Mouse (Mus musculus) thymus, adult 2 months (tissue): Measurements from ENCODE around the gene Cdip1. TPM values are rescaled to one million over a fixed set of nuclear protein-coding genes. Genes with fewer than 3 reads are reported as not detected.
A peak's percentile ranks its signal among the peaks of the same experiment; 100 is the strongest.

ENCODE experiments used
- DNase-seq: peaks from one replicate; pipeline ENCODE4 v3.0.0; 2021
- H3K27ac ChIP-seq: fragments of 200-500 bp; 2 replicates; pipeline ENCODE4 v1.5.1; 2012; ENCODE audit warnings: low read length, control low read depth; ENCODE audit not compliant: control insufficient read depth, insufficient read depth
- H3K27me3 ChIP-seq: fragments of 200-500 bp; 2 replicates; pipeline ENCODE4 v1.6.1; 2012; ENCODE audit warnings: mild to moderate bottlenecking, low read length, moderate library complexity, mixed read lengths; ENCODE audit not compliant: control insufficient read depth, insufficient read depth
- H3K36me3 ChIP-seq: fragments of 200-500 bp; 2 replicates; pipeline ENCODE4 v1.6.1; 2012; ENCODE audit warnings: mild to moderate bottlenecking, low read length, moderate library complexity; ENCODE audit not compliant: control insufficient read depth, insufficient read depth
- H3K4me1 ChIP-seq: fragments of 200-500 bp; replicated peaks from 2 replicates; pipeline ENCODE4 v1.6.1; 2012; ENCODE audit warnings: low read length; ENCODE audit not compliant: control insufficient read depth, insufficient read depth
- H3K4me3 ChIP-seq: fragments of 200-500 bp; 2 replicates; pipeline ENCODE4 v1.5.1; 2012; ENCODE audit warnings: mild to moderate bottlenecking, low read length, control low read depth, moderate library complexity; ENCODE audit not compliant: control insufficient read depth, insufficient read depth
- CTCF ChIP-seq: fragments of 200-500 bp; IDR thresholded peaks from 2 replicates; pipeline ENCODE4 v1.5.1; 2012; ENCODE audit warnings: mild to moderate bottlenecking, control low read depth, low read length, moderate library complexity, borderline replicate concordance; ENCODE audit not compliant: control insufficient read depth, poor library complexity, insufficient read depth; ENCODE audit errors: extremely low read depth
- POLR2A ChIP-seq: fragments of 200-500 bp; IDR thresholded peaks from 2 replicates; pipeline ENCODE4 v1.6.1; 2012; ENCODE audit warnings: mild to moderate bottlenecking, low read length, control low read depth, moderate library complexity; ENCODE audit not compliant: control insufficient read depth, poor library complexity, insufficient read depth; ENCODE audit errors: extremely low read depth
- WGBS: fragments of 180-500 bp; shearing (Covaris S2); methylation state at CpG from one replicate; pipeline ENCODE4 v1.1.7; 2018; 5-methylcytosine and 5-hydroxymethylcytosine counted together
- polyA plus RNA-seq: library from polyadenylated mRNA; depleted of rRNA; stranded (reverse); fragments of >200 nt; gene quantifications from 2 replicates; pipeline ENCODE4 v1.2.3, GENCODE M21; 2012

Cdip1 gene
- polyA plus RNA-seq, 1 experiment: 112 TPM

GRCm38 (mm10) chr16:4727526-4727925, 62.6 kb downstream of the Cdip1 start:
- Histone ChIP-seq H3K4me3 (no peak overlapping the region), H3K27ac (no peak overlapping the region), H3K4me1 (peaks cover 20% of the 10 kb centered on the region), H3K36me3 (no peaks in the 10 kb centered on the region), H3K27me3 (no peaks in the 10 kb centered on the region)
- 83% methylated on average over 1 of the region's 1 CpGs for WGBS
- DNase-seq: no peak
- no peak for TF ChIP-seq POLR2A
- no peak for TF ChIP-seq CTCF

DNA sequence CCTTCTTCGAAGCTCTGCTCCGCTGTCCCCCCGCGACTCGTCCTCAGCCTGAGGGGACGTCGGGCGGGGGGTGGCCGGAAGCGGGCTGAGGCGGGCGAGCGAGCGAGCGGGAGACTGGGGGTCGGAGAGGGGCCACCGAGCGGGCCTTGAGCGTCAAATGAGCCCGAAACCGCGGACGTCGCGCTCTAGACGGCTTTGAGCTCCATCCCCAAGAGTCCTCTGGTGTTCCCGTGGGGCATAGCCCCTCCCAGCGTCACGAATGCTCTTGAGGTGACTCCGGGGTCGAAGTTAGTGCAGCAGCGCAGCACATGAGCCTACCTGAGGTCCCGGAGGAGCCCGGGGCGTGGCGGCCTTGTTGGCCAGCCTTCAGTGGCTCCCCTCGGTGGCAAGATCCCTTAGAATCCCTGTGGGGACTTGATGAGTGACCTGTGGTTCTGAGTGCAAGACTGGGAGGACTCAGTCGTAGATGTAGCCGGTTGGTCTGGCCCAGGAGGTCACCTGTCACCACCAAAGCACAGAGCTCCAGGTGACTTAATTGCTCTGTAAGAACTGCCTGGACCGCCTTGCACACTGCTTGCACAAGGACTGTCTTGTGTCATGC, 63.5 kb downstream of the Cdip1 start:
- TF ChIP-seq CTCF (0 out of 2 replicates have a peak, but pooled peaks have one; percentile 5), POLR2A (no peak)
- H3K36me3 ChIP-seq: no peaks in the 10 kb centered on the region
- peak overlapping the region; percentile 82 for H3K4me3 ChIP-seq
- no peaks in the 10 kb centered on the region for H3K27me3 ChIP-seq
- H3K27ac ChIP-seq: no peak overlapping the region
- DNase-seq: no peak
- peaks cover 21% of the 10 kb centered on the region for H3K4me1 ChIP-seq
- WGBS: under 1% methylated on average over 40 of the region's 40 CpGs

- peaks cover 21% of the 10 kb centered on the region for H3K4me1 ChIP-seq
- H3K27me3 ChIP-seq: no peaks in the 10 kb centered on the region
- H3K36me3 ChIP-seq: no peaks in the 10 kb centered on the region
- peak; percentile 96 for DNase-seq
- peak within 1 kb of the TSS; percentile 82 for H3K4me3 ChIP-seq
- WGBS: 5% methylated on average over 35 of the region's 35 CpGs
- 0 out of 2 replicates have a peak, but pooled peaks have one; percentile 30 for TF ChIP-seq CTCF
- peak; percentile 85 for TF ChIP-seq POLR2A
- H3K27ac ChIP-seq: peak within 1 kb of the TSS; percentile 70; the same call in 1 of the 2 replicates
Observed at GRCm38 (mm10) chr16:4725780-4726527, 64.1 kb downstream of the Cdip1 start, which contains the start of gene Hmox2. Gene Hmox2 (plus strand): TSS chr16:4726361.

DNA sequence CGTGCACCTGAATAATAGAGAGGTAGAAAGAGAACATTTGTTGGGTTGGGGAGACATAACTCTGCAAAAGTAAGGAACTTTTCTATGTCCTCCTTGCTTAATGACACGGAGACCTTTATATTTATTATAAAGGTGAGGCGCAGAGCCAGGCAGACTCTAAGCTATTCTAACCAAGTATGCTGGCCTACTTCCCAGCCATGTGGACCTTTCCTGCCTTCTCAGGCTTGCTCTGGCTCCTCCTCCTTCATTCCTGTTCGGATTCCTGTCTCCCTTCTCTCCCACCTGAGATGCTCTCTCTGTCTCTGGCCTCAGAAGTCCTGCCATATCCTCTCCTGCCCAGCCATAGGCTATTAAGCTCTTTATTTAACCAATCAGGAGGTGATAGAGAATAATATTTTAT, 64.8 kb downstream of the Cdip1 start:
- Histone ChIP-seq H3K4me3 (no peak overlapping the region), H3K4me1 (peaks cover 21% of the 10 kb centered on the region), H3K27me3 (no peaks in the 10 kb centered on the region), H3K27ac (no peak overlapping the region), H3K36me3 (no peaks in the 10 kb centered on the region)
- 94% methylated on average over 4 of the region's 4 CpGs for WGBS
- no peak for DNase-seq
- TF ChIP-seq CTCF: no peak
- TF ChIP-seq POLR2A: no peak

DNA sequence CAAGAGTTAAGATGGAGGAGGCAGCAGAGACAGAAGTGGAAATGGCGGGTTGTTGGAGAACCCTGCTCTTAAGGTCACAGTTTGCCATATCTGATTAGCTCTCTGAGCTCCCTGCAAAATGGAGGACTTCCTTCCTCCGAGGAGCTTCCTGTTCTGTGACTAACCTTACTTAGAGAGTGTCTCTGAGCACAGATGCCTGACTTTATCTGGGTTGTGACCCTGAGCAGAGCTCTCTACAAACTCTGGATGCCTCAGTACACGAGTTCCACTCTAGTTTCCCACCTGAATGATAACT, 67.2 kb downstream of the Cdip1 start:
- TF ChIP-seq CTCF (no peak), POLR2A (no peak)
- 44% methylated on average over 3 of the region's 3 CpGs for WGBS
- DNase-seq: peak; percentile 19
- H3K36me3 ChIP-seq: no peaks in the 10 kb centered on the region
- H3K27me3 ChIP-seq: no peaks in the 10 kb centered on the region
- peaks cover 18% of the 10 kb centered on the region for H3K4me1 ChIP-seq
- H3K27ac ChIP-seq: peak overlapping the region; percentile 57
- H3K4me3 ChIP-seq: no peak overlapping the region

DNA sequence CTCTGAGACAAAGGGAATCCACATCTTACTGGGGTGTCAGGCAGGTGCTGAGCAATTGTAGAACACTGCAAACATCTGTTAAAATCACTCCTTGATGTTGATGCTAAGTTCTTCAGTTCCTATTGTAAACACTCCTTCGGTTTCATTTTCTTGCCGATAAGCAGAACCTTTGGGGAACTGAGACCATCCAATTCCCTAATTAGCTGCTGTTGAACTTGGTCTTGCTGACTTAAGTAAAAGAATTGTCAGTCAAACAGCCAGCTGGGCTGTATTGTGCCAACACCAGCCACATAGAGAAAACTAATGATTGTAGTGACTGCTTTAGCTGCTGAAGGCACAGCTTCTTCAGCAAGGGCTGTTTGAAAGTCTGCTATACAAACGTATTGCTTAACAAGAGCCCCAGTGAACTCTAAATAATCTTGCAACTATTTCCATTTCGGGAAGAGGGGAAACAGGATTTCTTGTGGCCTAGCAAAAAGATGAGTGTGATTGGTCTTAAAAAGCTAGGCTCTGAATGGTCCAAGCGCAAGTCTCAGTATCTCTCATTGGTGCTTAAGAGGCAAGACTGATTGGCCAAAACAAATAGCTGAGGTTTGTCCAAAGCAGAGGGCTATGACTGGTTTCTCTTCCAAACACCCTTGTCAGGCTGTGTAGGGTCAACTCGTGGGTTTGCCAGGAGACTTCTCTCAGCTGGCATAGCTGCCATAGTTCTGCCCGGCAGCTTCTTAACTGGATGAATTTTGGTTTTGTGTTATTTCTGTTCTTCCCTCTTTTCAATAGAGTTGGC, 67.8 kb downstream of the Cdip1 start:
- Histone ChIP-seq H3K27me3 (no peaks in the 10 kb centered on the region), H3K27ac (peak overlapping the region; percentile 84), H3K36me3 (no peaks in the 10 kb centered on the region), H3K4me1 (peaks cover 18% of the 10 kb centered on the region), H3K4me3 (no peak overlapping the region)
- no peak for TF ChIP-seq POLR2A
- no peak for TF ChIP-seq CTCF
- WGBS: 46% methylated on average over 7 of the region's 7 CpGs
- DNase-seq: no peak
